Mouse (Mus musculus) adrenal gland, postnatal 10 days (tissue): ENCODE measurements around the gene Rab30. TPM values are rescaled to one million over a fixed set of nuclear protein-coding genes. Genes with fewer than 3 reads are reported as not detected.

Source experiments
- DNase-seq: peaks from one replicate; pipeline ENCODE4 v3.0.0; 2021; ENCODE audit warnings: mixed read lengths
- total RNA-seq, 2 experiments: library from RNA; stranded (reverse); gene quantifications; 2 replicates each; pipeline ENCODE4 v1.2.3; 2021

The Rab30 gene
- total RNA-seq, 2 experiments from 2014 or later: 7.9 to 10.0 TPM

- no peak for DNase-seq
These were observed 58.5 kb downstream of the Rab30 start for GRCm38 (mm10) chr7:92799665-92800595.

GRCm38 (mm10) chr7:92802158-92802557 lies 60.8 kb downstream of the Rab30 start:
- DNase-seq: no peak

- no peak for DNase-seq
These were observed 61.8 kb downstream of the Rab30 start for GRCm38 (mm10) chr7:92803191-92803590.

- no peak for DNase-seq
These were observed 63.7 kb downstream of the Rab30 start for GRCm38 (mm10) chr7:92804919-92805668.

GRCm38 (mm10) chr7:92806512-92807188 lies 65.2 kb downstream of the Rab30 start:
- DNase-seq: no peak

- peak; percentile 55 for DNase-seq
These were observed 66.1 kb downstream of the Rab30 start for GRCm38 (mm10) chr7:92807482-92807881.

- no peak for DNase-seq
These were observed 70.4 kb downstream of the Rab30 start for GRCm38 (mm10) chr7:92811667-92812279.

- no peak for DNase-seq
These were observed 75.8 kb downstream of the Rab30 start for GRCm38 (mm10) chr7:92817242-92817641.

- no peak for DNase-seq
These were observed 76.5 kb downstream of the Rab30 start for GRCm38 (mm10) chr7:92817886-92818285.

- DNase-seq: no peak
These were observed 78.3 kb downstream of the Rab30 start for GRCm38 (mm10) chr7:92819656-92820055.

GRCm38 (mm10) chr7:92820410-92820809 lies 79.0 kb downstream of the Rab30 start:
- no peak for DNase-seq

- peak; percentile 6 for DNase-seq
These were observed 79.6 kb downstream of the Rab30 start for GRCm38 (mm10) chr7:92820941-92821465.

- DNase-seq: no peak
These were observed 80.5 kb downstream of the Rab30 start for GRCm38 (mm10) chr7:92821871-92822270.

GRCm38 (mm10) chr7:92822409-92823101 lies 81.2 kb downstream of the Rab30 start:
- DNase-seq: no peak

GRCm38 (mm10) chr7:92826248-92826647 lies 84.8 kb downstream of the Rab30 start:
- DNase-seq: no peak

GRCm38 (mm10) chr7:92827981-92828380 lies 86.6 kb downstream of the Rab30 start:
- DNase-seq: no peak

GRCm38 (mm10) chr7:92832395-92832794 lies 91.0 kb downstream of the Rab30 start:
- DNase-seq: no peak

- no peak for DNase-seq
These were observed 93.0 kb downstream of the Rab30 start for GRCm38 (mm10) chr7:92834391-92834790.

GRCm38 (mm10) chr7:92836447-92836846 lies 95.0 kb downstream of the Rab30 start:
- DNase-seq: no peak

- no peak for DNase-seq
These were observed 95.8 kb downstream of the Rab30 start for GRCm38 (mm10) chr7:92837226-92837625.

GRCm38 (mm10) chr7:92837907-92838306 lies 96.5 kb downstream of the Rab30 start:
- DNase-seq: no peak
